Mouse (Mus musculus) liver, adult 2 months (tissue): ENCODE data around the gene Vti1a.

Experiments
- CTCF ChIP-seq: fragments of 200-500 bp; IDR thresholded peaks from 2 replicates; pipeline ENCODE4 v1.5.1; 2011; ENCODE audit warnings: low read depth, low read length, control low read depth
- POLR2A ChIP-seq: fragments of 200-500 bp; IDR thresholded peaks from 2 replicates; pipeline ENCODE4 v1.6.1; 2011; ENCODE audit warnings: low read length, control low read depth; ENCODE audit not compliant: insufficient read depth; ENCODE audit errors: extremely low read depth

- TF ChIP-seq CTCF (no peak), POLR2A (no peak)
Observed at GRCm38 (mm10) chr19:55508965-55509364, 192.9 kb downstream of the Vti1a start.
